Mouse (Mus musculus) kidney, postnatal 0 days (tissue): ENCODE results near the gene Gucd1. TPM values are rescaled to one million over a fixed set of nuclear protein-coding genes. Genes with fewer than 3 reads are reported as not detected.

Source experiments
- ATAC-seq: fragments of 200-750 bp; cut with Nextera tagmentation; replicated peaks from 2 replicates; pipeline ENCODE4 v1.8.0; 2017; ENCODE audit warnings: low read depth, moderate number of reproducible peaks, moderate TSS enrichment, moderate library complexity; ENCODE audit not compliant: low FRiP score
- DNase-seq: peaks from one replicate; pipeline ENCODE4 v3.0.0-alpha.2; 2016; ENCODE audit warnings: low spot score
- H3K27ac ChIP-seq: fragments of 300-500 bp; sonication (generic); 2 replicates; pipeline ENCODE4 v1.5.1; 2014; ENCODE audit warnings: mild to moderate bottlenecking
- H3K27me3 ChIP-seq: fragments of 300-500 bp; sonication (generic); 2 replicates; pipeline ENCODE4 v1.6.1; 2014; ENCODE audit warnings: low read length, mixed read lengths; ENCODE audit not compliant: insufficient read depth
- H3K36me3 ChIP-seq: fragments of 300-500 bp; sonication (generic); 2 replicates; pipeline ENCODE4 v1.6.1; 2014; ENCODE audit warnings: low read length, mixed read lengths; ENCODE audit not compliant: insufficient read depth
- H3K4me1 ChIP-seq: fragments of 300-500 bp; sonication (generic); replicated peaks from 2 replicates; pipeline ENCODE4 v1.6.1; 2014; ENCODE audit warnings: antibody characterized with exemption, low read length, mixed read lengths; ENCODE audit not compliant: insufficient read depth
- H3K4me2 ChIP-seq: fragments of 300-500 bp; sonication (generic); 2 replicates; pipeline ENCODE4 v1.6.1; 2014; ENCODE audit warnings: mild to moderate bottlenecking, low read length, moderate library complexity, mixed read lengths
- H3K4me3 ChIP-seq: fragments of 300-500 bp; sonication (generic); replicated peaks from 2 replicates; pipeline ENCODE4 v1.5.1; 2014; ENCODE audit warnings: low read depth, low read length
- H3K9ac ChIP-seq: fragments of 300-500 bp; sonication (generic); 2 replicates; pipeline ENCODE4 v1.6.1; 2014; ENCODE audit warnings: low read depth, low read length
- H3K9me3 ChIP-seq: fragments of 300-500 bp; sonication (generic); replicated peaks from 2 replicates; pipeline ENCODE4 v1.6.1; 2016; ENCODE audit warnings: low read length, inconsistent platforms, mixed read lengths
- CTCF ChIP-seq: IDR thresholded peaks from 2 replicates; pipeline ENCODE4 v1.5.1; 2016; ENCODE audit warnings: antibody characterized with exemption, low read depth, mild to moderate bottlenecking, moderate library complexity
- WGBS: fragments of 180-500 bp; shearing (Covaris S2); extraction: QIAGEN DNeasy Blood & Tissue Kit; methylation state at CpG from one replicate; pipeline ENCODE4 v1.1.7; 2014; 5-methylcytosine and 5-hydroxymethylcytosine counted together
- polyA plus RNA-seq: library from polyadenylated mRNA; unstranded; fragments of >200 nt; fragmentation: Nextera tagmentation; extraction: Ambion mirVana; gene quantifications from 2 replicates; pipeline ENCODE4 v1.2.1, GENCODE M21; 2015

The Gucd1 gene
- polyA plus RNA-seq, 1 experiment from 2014 or later, result 51.9 TPM

GRCm38 (mm10) chr10:75428049-75429003 lies 89.4 kb downstream of the Gucd1 start:
- Histone ChIP-seq H3K4me1 (no peaks in the 10 kb centered on the region), H3K4me2 (no peak overlapping the region), H3K9me3 (no peaks in the 10 kb centered on the region), H3K9ac (no peak overlapping the region), H3K4me3 (no peak overlapping the region), H3K36me3 (no peaks in the 10 kb centered on the region), H3K27ac (no peak overlapping the region), H3K27me3 (no peaks in the 10 kb centered on the region)
- WGBS, result 83% methylated on average over 13 of the region's 13 CpGs
- TF ChIP-seq CTCF, result no peak
- ATAC-seq, result no peak
- DNase-seq, result no peak

DNA sequence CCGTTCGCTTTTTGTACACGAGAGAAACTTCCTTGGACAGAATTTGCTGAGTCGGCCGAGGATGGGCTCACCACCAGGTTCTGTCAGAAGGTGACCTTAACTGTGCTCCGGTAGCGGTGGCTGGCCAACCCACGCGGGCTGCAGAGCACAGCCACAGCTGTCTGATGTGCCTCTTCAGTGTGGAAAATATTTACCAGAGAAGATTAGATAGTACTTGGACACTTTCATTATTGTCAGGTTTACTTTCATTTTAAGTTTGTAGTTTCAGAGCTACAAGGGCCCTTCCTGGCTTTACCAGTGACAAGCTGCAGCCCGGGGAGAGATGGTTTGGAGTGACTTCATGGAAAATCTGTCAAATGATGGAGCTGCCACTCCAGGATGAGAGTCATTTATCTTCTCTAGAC lies 93.3 kb downstream of the Gucd1 start:
- no peaks in the 10 kb centered on the region for H3K36me3 ChIP-seq
- H3K9me3 ChIP-seq, result no peaks in the 10 kb centered on the region
- H3K27me3 ChIP-seq, result no peaks in the 10 kb centered on the region
- ATAC-seq (no peak), DNase-seq (no peak)
- H3K27ac ChIP-seq, result no peak overlapping the region
- no peak overlapping the region for H3K9ac ChIP-seq
- no peak overlapping the region for H3K4me2 ChIP-seq
- H3K4me3 ChIP-seq, result no peak overlapping the region
- no peaks in the 10 kb centered on the region; the same call in 1 of the 2 replicates for H3K4me1 ChIP-seq
- WGBS, result 74% methylated on average over 10 of the region's 10 CpGs
- TF ChIP-seq CTCF, result no peak

DNA sequence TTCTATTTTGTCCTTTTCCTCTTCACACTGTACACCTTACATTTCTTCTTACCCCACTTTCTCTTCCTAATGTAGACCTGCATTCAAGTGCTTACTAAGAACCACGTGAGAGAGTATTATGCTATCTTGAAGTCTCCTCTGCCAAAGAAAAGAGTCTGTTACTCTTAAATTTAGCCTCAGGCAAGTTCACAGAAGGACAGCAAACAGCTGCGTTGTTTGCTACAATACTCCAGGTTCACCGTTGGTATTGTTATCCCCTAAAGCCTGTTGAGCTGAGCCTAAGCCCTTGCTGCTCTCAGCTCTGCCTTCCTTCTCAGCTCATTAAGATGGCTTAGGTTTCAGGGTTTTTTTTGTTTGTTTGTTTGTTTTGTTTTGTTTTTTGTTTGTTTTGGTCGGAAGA lies 99.0 kb downstream of the Gucd1 start:
- ATAC-seq, result no peak
- TF ChIP-seq CTCF, result no peak
- no peak overlapping the region for H3K9ac ChIP-seq
- H3K27me3 ChIP-seq, result no peaks in the 10 kb centered on the region
- no peaks in the 10 kb centered on the region for H3K9me3 ChIP-seq
- 72% methylated on average over 4 of the region's 4 CpGs for WGBS
- no peak overlapping the region for H3K4me2 ChIP-seq
- no peak overlapping the region for H3K4me3 ChIP-seq
- no peak for DNase-seq
- no peaks in the 10 kb centered on the region; the same call in 1 of the 2 replicates for H3K4me1 ChIP-seq
- H3K27ac ChIP-seq, result no peak overlapping the region
- H3K36me3 ChIP-seq, result no peaks in the 10 kb centered on the region

DNA sequence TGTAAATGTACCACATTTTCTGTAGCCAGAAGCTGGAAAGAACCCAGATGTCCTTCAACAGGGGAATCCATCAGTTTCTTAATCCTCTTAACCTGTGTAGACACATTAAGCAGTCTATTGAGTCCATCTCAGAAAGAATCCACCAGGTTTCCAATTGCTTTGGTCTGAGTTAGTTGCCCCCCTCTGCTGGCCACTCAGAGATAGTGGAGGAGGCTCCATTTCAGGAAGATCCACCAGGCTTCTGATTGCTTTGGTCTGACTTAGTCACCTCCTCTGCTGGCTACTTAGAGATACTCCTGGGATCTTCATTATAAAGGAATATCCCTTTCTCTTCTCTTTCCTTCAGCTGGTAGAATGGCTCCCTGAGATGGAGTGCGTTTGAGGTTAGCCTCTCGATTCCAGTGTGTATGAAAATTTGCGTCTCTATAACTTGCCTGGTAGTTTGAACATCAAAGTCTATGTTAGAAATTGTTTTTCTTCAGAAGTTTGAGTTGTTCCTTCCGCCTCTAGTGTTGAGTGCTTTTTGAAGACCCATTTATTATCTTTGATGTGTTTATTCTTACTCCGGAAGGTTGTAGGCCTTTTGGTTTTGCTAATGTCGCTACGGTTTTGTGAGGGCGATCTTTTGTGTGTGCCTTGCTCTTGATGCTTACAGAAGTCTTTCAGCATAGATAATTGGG lies 100.3 kb downstream of the Gucd1 start:
- 86% methylated on average over 8 of the region's 8 CpGs for WGBS
- Histone ChIP-seq H3K27me3 (no peaks in the 10 kb centered on the region), H3K9me3 (no peaks in the 10 kb centered on the region), H3K36me3 (no peaks in the 10 kb centered on the region), H3K4me1 (no peaks in the 10 kb centered on the region; the same call in 1 of the 2 replicates), H3K9ac (no peak overlapping the region), H3K4me3 (no peak overlapping the region), H3K4me2 (no peak overlapping the region), H3K27ac (no peak overlapping the region)
- ATAC-seq, result no peak
- no peak for DNase-seq
- 0 out of 2 replicates have a peak, but pooled peaks have one; percentile 31 for TF ChIP-seq CTCF

GRCm38 (mm10) chr10:75414925-75415324 lies 102.8 kb downstream of the Gucd1 start:
- ATAC-seq (no peak), DNase-seq (no peak)
- Histone ChIP-seq H3K4me1 (no peaks in the 10 kb centered on the region), H3K9ac (no peak overlapping the region), H3K4me2 (no peak overlapping the region), H3K36me3 (no peaks in the 10 kb centered on the region), H3K27me3 (no peaks in the 10 kb centered on the region), H3K27ac (no peak overlapping the region), H3K4me3 (no peak overlapping the region), H3K9me3 (no peaks in the 10 kb centered on the region)
- TF ChIP-seq CTCF, result no peak
- WGBS, result 85% methylated on average over 7 of the region's 7 CpGs
